Mouse (Mus musculus): ENCODE measurements at regions not wholly inside any gene's neighbourhood (a gene's known extent, or its start where the extent isn't known, plus 50 kb on each side); places are given as distances from the start of the nearest gene placed in this dataset.

GRCm38 (mm10) chr12:107250747-107251470 lies 237.5 kb upstream of the 3110018I06Rik start:
- no peak for TF ChIP-seq ZNF384 (IDR thresholded peaks at IDR 0.05; ENCODE audit: low read depth, low read length)
- TF ChIP-seq MAFK (IDR thresholded peaks at IDR 0.05; ENCODE audit: insufficient read depth, low read depth, low read length) = no peak

Measured in ES-E14 (cell line).